Mouse (Mus musculus): ENCODE data around the gene Gm21863.
"Not testable (repeated sequence)": the region's sequence is repeated elsewhere in the genome, so short reads cannot be mapped to it uniquely, and the experiment has no call there.

The Gm21863 gene

GRCm38 (mm10) chr12:19953869-19954555, at the start of gene Gm21863:
TSS of gene Gm21863 (plus strand) at chr12:19954505.
- peak; percentile 54 for DNase-seq (ENCODE audit: low spot score)

GRCm38 (mm10) chr12:19928049-19928448, 26.3 kb upstream of the Gm21863 start:
- not testable (repeated sequence) for DNase-seq (ENCODE audit: low spot score)

Measured in yolk sac, embryonic 10.5 days (tissue).